Mouse (Mus musculus): ENCODE data around the gene Tgfbrap1.
"Not testable (repeated sequence)": the region's sequence is repeated elsewhere in the genome, so short reads cannot be mapped to it uniquely, and the experiment has no call there.

The Tgfbrap1 gene

DNA sequence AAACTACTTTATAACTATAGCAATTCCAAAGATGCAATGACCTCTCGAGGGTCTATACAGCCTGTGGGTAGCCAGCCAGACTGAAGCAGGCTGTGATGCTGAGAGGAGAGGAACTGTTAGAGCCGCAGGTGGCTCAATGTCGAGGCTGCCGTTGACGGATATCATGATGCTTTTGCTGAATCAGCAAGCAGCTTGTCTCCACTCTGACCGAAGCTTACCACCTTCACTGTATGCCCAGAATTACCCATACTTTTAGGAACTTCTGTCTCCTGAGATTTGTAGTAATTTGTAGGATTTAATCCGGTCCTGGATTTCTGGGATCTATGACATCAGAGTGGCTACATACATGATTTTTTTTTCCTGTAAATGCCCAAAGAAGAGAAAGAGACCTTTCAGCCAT is 62.4 kb downstream of the Tgfbrap1 start:
- DNase-seq (ENCODE audit: extremely low spot score, low read depth, low spot score): no peak

DNA sequence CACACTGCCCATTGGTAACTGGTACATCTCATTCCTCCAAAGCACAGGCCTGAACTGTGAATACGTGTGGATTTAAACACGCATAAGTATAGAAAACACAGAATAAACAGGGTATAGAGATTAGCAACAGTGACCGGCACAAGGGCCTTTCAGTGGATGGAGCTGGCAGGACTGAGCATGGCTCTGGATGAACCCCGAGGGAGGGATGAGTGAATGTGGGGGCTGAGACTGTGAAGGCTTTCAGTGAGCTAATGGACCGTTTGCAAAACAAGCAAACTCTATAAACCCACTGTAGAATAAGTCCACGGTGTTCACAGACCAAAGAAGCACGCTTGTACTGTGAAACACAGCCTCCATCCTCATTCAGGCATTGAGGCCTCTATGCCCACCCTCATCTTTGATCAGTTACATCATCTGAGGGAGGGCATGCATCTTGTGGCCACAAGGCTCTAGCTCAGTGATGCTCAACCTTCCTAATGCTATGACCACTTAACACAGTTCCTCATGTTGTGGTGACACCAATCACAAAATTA is 83.2 kb downstream of the Tgfbrap1 start:
- DNase-seq (ENCODE audit: extremely low spot score, low read depth, low spot score): not testable (repeated sequence)

DNA sequence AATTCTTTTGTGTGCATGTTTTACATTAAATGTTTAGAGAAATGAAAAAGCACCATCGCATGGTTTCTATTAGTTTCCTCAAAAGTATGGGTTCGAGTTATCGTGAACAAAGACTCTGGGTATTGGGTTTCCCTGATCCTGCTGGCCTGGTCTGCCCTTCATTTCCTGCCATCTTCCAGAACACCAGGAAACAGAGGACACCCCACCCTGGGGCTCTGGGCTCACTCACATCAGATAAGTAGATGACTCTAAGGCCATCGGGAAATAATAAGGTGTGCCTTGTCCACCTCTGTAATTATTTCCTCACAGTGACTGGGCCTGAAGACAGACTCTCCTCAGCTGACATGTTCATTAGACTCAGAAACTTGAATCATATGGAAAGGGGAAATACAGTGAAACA is 88.0 kb downstream of the Tgfbrap1 start:
- no peak for DNase-seq (ENCODE audit: extremely low spot score, low read depth, low spot score)

DNA sequence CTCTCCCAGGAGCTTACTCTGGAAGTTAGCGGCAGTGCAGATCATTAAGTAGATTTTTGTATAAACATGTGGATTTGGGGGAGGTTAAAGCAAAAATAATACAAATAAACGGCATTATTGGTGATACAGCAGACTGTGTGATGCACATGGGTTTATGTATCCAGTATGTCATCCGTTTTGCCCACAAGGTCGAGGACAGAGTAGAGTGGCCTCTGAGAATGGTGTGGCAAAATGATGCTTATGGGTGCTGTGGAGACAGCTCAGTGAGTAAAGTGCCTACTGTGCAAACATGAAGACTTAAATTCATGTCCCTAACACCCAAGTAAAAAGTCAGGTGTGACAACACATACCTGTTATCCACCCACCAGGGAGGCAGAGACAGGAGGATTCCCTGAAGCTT is 91.9 kb downstream of the Tgfbrap1 start:
- DNase-seq (ENCODE audit: extremely low spot score, low read depth, low spot score): no peak

DNA sequence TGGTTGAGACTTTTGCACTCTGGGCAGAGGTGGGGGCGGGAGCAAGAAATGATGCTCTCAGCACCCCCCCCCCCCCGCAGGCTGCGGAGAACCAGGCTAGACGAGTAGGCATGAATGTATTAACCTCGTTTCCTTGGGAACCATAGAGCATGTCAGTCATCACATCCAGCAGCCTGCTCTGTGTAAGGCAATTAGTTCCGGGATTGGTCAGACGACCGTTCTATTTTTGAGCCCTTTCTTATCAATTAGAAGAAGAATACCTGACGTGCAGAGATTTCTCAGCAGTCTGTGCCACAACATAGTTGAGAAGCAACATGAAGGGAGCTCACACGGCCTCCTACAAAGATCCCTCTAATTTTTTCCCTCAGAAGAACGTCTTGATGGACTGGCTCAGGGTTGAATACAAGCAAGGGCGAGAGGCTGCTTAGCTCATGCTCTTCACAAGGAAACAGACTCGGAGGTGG is 92.4 kb downstream of the Tgfbrap1 start:
- DNase-seq (ENCODE audit: extremely low spot score, low read depth, low spot score): no peak

All from hindlimb bud, embryonic 11.5 days (tissue).